Mouse (Mus musculus) G1E (cell line): ENCODE measurements at regions not wholly inside any gene's neighbourhood (a gene's known extent, or its start where the extent isn't known, plus 50 kb on each side); places are given as distances from the start of the nearest gene placed in this dataset.

ENCODE experiments used
- CTCF ChIP-seq: IDR thresholded peaks from 2 replicates; pipeline ENCODE4 v1.5.1; 2012; ENCODE audit warnings: low read depth, low read length, inconsistent platforms, mixed read lengths
- GATA1 ChIP-seq: IDR thresholded peaks from 2 replicates; pipeline ENCODE4 v1.6.1; 2012; ENCODE audit warnings: borderline replicate concordance, low read length, inconsistent platforms, mixed read lengths
- POLR2AphosphoS5 ChIP-seq: IDR thresholded peaks from 2 replicates; pipeline ENCODE4 v1.6.1; 2012; ENCODE audit warnings: low read depth, low read length, inconsistent platforms; ENCODE audit not compliant: insufficient replicate concordance
- TAL1 ChIP-seq: conservative IDR thresholded peaks from 2 replicates; pipeline ENCODE4 v1.6.1; 2012; ENCODE audit warnings: low read depth, low read length, inconsistent platforms, mixed read lengths

DNA sequence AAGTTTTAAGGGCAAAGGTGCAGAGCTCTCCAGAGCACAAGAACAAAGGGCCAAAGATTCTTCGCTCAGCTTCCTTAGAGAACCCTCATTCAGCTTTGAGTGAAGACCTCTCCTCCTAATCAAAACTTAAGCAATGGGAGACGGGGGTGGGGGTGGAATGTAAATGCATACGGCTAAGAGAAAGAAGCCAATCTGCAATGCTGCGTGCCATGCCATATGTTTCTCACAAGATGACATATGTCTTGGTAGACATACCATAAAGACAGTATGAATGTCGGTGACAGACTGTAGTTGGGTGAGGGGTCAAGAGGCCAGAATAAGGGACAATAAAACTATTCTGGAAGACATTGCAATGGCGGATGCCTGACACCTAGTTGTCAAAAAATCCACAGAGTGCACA, 267.9 kb downstream of the Plpp3 start:
- no peak for TF ChIP-seq CTCF
- no peak for TF ChIP-seq POLR2AphosphoS5
- no peak for TF ChIP-seq TAL1
- TF ChIP-seq GATA1 = no peak
